Mouse (Mus musculus) stomach, postnatal 0 days (tissue): Measurements from ENCODE around the gene Gpalpp1.

Source experiments
- CTCF ChIP-seq: IDR thresholded peaks from 2 replicates; pipeline ENCODE4 v1.5.1; 2016; ENCODE audit warnings: antibody characterized with exemption, low read depth, mild to moderate bottlenecking, moderate library complexity
- EP300 ChIP-seq: optimal IDR thresholded peaks from 2 replicates; pipeline ENCODE3; 2016; ENCODE audit warnings: antibody characterized with exemption

DNA sequence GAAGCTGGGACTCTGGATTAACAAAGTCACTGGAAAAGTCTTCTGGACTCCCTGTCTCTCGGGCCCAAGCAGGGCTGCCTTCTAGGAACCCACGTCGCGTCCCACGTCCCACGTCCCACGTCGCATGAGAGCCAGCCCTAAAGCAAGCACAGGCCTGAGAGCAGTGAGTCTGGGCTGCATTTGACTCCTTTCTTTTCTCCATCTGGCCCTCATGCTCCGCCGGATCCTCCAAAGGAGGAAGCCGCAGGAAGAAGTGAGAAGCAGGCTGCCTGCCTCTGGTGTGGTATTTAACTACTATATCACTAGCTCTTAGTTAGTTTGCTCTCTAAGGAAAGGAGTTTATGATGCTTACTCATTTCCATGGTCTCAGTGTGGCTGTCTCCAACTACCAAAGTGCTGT, 39.9 kb upstream of the Gpalpp1 start:
- TF ChIP-seq EP300: no peak
- TF ChIP-seq CTCF: no peak
